Mouse (Mus musculus): ENCODE results near the gene Tmem131l.

- TF ChIP-seq CTCF (IDR thresholded peaks at IDR 0.05; ENCODE audit: control insufficient read depth, insufficient read depth, low read length) (no peak), POLR2A (IDR thresholded peaks at IDR 0.05; ENCODE audit: borderline replicate concordance, control insufficient read depth, low read depth, low read length) (no peak)
Observed at GRCm38 (mm10) chr3:83963705-83964104, 76.3 kb downstream of the Tmem131l start.
